Mouse (Mus musculus) liver, adult 2 months (tissue): ENCODE data around the gene Ppp1r10.

ENCODE experiments used
- CTCF ChIP-seq: fragments of 200-500 bp; IDR thresholded peaks from 2 replicates; pipeline ENCODE4 v1.5.1; 2011; ENCODE audit warnings: low read depth, low read length, control low read depth
- POLR2A ChIP-seq: fragments of 200-500 bp; IDR thresholded peaks from 2 replicates; pipeline ENCODE4 v1.6.1; 2011; ENCODE audit warnings: low read length, control low read depth; ENCODE audit not compliant: insufficient read depth; ENCODE audit errors: extremely low read depth

- TF ChIP-seq POLR2A (0 out of 2 replicates have a peak, but pooled peaks have one; percentile 29), CTCF (no peak)
Measured at GRCm38 (mm10) chr17:35909919-35910369, 6.3 kb upstream of the Ppp1r10 start, which contains the start of gene Atat1.
